Mouse (Mus musculus): ENCODE data around the gene Lrrc74a.

The Lrrc74a gene

DNA sequence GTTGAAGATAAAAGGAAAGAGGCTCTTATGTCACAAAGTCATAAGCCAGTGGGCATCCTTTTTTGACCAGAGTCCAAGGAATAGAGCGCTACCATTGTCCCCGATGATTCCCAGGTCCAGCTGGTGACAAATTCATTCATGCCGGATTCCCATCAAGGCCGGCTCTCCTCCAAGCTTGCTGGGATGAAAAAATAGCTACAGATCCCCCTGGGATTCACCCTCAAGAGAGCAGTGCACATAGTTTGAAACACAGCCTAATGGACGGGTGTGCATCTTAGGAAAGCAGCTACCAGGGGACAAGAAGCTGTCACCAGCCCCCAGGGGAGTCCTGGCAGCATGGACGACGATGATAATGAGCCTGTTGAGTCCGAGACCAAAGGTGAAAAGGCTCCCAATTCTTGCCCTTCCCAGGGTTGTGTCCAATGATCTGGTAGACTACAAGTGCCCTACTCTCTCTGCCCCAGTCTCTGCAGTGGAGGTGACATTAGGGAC is at the start of gene Lrrc74a:
Gene Lrrc74a (plus strand): TSS at position 51 of the 492 bp plus-strand sequence.
- no peak for DNase-seq

GRCm38 (mm10) chr12:86685275-86685674 is 48.9 kb upstream of the Lrrc74a start:
- DNase-seq, result peak in 1 of 2 experiments; percentile 27

DNA sequence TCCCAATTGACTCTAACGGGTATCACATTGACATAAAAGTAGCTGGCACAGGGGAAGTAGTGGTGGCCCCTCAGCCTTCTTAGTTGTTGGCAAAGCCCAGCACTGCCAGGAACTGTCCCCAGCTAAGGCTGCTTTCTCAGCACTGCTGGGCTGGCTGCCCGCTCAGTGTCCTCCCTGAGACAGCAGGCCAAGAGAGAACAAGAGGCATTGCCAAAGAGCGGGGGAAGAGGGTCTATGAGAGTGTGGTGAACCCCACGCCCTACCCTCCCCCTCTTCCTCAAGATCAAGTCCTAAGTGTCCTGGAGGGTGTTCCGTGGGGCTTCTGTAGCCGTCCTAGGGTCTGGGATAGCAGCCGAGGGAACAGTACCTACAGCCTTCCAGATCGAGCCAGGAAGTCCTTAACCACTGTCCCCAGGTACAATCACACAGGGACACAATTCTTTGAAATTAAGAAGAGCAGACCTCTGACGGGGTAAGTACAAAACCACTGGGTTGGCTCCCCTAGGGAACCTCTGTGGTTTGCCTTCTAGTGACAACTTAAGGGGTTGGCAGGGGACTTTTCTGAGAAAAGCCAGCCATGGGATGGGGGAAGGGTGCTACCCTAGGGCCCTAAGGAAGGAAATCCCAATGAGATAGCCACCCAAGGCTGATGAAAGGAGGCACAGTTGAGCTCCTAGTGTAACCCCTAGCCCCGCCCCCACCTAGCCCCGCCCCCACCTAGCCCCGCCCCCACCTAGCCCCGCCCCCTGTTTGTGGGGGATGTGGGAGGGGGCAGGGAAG is 47.4 kb upstream of the Lrrc74a start:
- peak; percentile 77 to 79 for DNase-seq

- no peak for DNase-seq
Measured at GRCm38 (mm10) chr12:86687445-86687955, 46.7 kb upstream of the Lrrc74a start.

DNA sequence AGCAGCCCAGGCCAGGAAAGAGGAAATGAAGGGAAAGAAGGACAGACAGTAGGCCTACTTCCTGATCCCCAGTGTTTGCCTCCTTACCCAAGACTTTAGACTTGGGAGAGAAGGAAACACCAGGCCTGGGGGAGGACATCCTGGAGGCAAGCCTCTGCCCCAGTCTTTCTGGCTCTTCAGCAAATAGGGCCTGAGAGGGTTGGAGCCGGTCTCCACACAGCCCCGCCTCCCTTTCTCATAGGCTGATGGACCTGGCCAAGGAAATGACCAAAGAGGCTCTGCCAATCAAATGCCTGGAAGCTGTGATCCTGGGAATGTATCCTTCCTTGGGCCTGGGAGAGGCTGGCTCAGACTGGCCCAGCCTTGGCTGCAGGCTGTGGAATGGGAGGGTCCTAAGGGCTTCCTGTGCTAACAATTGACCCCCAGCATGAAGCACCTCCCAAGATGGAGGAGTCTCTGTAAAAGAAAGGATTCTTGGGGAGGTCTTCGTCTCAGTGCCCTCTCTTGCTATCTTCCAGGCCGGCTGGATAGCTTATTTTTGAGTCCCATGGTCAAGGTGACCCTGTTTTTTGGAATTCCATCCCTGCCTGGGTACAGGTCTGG is 46.1 kb upstream of the Lrrc74a start:
- DNase-seq, result peak in 1 of 2 experiments; percentile 23

- DNase-seq, result no peak
Measured at GRCm38 (mm10) chr12:86688917-86689316, 45.3 kb upstream of the Lrrc74a start.

- peak in 1 of 2 experiments; percentile 13 for DNase-seq
Measured at GRCm38 (mm10) chr12:86690700-86691485, 43.3 kb upstream of the Lrrc74a start.

- peak in 1 of 2 experiments; percentile 26 for DNase-seq
Measured at GRCm38 (mm10) chr12:86692471-86693356, 41.5 kb upstream of the Lrrc74a start.

DNA sequence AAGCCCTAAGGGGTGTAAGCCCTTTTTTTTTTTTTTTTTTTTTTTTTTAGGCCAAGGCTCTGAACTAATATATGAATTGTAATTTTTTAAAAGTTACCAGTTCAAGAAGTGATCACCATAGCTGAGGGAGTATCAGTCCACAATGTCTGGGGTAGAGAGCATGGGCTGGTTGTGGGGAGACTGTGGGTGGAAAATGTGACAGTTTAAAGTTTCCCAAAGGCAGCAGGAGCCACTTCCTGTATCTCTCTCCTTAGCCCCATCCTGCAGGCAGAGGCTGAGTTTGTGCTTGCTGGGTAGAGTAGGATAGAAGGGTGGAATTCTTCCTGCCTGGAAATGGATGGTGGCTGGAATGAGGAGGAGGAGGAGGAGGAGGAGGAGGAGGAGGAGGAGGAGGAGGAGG is 40.8 kb upstream of the Lrrc74a start:
- no peak for DNase-seq

- no peak for DNase-seq
Measured at GRCm38 (mm10) chr12:86694441-86694840, 39.7 kb upstream of the Lrrc74a start.

DNA sequence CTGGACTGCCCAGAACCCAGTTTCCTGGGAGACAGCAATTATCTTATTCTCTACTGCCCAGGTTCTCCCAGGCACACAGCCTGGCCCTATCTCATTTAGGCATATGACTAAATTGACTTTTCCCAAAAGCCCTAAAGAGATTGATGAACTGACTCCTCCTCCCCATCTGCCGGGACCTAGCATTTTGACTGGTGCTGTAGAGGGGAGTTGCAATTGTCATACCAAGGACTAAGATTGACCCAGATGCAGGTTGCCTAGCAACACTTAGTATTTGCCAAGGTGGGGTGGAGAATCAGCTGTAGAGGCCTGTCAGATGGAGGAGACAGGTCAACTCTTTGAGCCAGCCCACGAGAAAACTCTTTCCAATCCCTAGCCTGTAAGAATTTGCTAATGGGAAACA is 36.2 kb upstream of the Lrrc74a start:
- DNase-seq, result peak in 1 of 2 experiments; percentile 17

DNA sequence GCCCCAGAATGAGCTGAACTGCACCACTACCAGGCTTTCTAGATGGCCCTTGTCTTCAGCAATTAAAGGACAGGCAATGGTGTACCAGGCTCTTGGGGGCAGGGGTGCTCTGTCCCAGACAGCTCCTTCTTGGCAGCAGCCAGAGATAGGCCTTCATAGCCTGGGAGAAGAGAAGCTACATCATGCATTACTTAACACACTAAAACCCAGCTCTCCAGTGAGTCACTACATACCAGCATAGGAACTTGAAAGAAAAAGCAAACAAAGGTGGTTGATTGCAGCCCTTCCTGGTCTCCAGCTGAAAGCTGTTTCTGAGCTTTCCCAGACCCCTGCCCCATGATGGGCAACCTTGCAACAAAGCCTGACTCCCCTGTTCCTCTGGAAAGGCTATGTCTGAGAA is 35.6 kb upstream of the Lrrc74a start:
- DNase-seq, result no peak

- peak; percentile 89 to 94 for DNase-seq
Measured at GRCm38 (mm10) chr12:86699965-86700926, 33.9 kb upstream of the Lrrc74a start.

- DNase-seq, result peak in 1 of 2 experiments; percentile 19
Measured at GRCm38 (mm10) chr12:86700927-86701310, 33.2 kb upstream of the Lrrc74a start.

DNA sequence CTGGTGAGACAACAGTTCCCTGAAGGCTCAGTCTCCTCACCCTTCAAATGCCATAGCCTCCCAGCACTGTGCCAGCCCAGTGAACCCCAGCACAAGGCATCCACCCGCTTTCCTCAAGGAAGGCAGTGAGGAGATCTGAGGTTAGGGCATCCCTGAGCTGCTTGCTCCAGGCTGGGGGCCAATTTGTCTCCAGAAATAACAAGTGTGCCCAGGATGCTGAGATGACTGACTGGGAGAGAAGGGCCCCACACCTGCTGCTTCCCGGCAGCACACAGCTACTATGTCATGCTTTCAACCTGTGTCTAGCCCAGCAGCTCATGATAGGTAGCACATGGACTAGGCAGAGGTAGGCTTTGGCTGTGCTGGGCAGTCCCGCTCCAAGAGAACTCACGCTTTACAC is 32.7 kb upstream of the Lrrc74a start:
- peak; percentile 61 to 67 for DNase-seq

DNA sequence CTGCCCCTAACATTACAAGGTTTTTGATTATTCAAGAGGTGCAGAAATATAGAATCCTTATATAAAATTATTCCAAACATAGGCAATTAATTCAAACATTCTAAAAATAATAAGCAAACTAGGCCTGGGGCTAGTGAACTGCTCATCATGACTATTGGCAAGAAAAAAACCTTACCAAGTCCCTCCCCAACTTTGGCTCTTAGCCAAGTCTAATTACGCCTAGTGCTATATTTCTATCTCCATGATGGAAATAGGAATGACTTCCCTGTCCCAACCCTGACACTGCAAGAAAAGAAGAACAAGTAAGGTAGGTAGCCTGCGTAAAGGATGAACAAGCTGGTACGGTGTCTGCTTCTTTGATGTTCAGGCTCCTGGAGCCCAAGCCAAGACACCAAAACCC is 31.5 kb upstream of the Lrrc74a start:
- no peak for DNase-seq

GRCm38 (mm10) chr12:86705843-86706242 is 28.3 kb upstream of the Lrrc74a start:
- no peak for DNase-seq

- no peak for DNase-seq
Measured at GRCm38 (mm10) chr12:86714026-86714425, 20.1 kb upstream of the Lrrc74a start.

- DNase-seq, result peak; percentile 83 to 88
Measured at GRCm38 (mm10) chr12:86715401-86715800, 18.8 kb upstream of the Lrrc74a start.

DNA sequence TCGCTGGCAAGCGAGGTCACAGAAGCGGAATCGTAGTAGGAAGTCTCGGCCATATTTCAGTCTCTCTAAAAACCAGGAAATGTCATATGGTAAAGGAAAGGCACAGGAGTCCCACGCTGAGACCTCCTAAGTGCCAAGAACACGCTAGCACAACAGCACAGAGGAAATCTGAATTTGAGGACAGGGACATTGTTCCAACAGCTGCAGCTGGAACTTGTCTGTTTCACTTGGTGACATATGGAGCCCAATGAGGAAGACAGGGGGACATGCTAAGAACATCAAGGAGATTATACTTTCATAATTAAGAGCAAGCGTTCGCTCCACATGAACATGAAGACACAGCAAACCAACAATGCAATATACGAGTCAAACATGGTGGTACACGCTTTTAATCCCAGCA is 17.2 kb upstream of the Lrrc74a start:
- no peak for DNase-seq

Measured in cerebellum, adult 18-20 months (tissue).